Mouse (Mus musculus) lung, postnatal 10 days (tissue): ENCODE results near the gene Pacsin1.

ENCODE experiments used
- DNase-seq: peaks from one replicate; pipeline ENCODE4 v3.0.0; 2021

Gene Pacsin1

DNA sequence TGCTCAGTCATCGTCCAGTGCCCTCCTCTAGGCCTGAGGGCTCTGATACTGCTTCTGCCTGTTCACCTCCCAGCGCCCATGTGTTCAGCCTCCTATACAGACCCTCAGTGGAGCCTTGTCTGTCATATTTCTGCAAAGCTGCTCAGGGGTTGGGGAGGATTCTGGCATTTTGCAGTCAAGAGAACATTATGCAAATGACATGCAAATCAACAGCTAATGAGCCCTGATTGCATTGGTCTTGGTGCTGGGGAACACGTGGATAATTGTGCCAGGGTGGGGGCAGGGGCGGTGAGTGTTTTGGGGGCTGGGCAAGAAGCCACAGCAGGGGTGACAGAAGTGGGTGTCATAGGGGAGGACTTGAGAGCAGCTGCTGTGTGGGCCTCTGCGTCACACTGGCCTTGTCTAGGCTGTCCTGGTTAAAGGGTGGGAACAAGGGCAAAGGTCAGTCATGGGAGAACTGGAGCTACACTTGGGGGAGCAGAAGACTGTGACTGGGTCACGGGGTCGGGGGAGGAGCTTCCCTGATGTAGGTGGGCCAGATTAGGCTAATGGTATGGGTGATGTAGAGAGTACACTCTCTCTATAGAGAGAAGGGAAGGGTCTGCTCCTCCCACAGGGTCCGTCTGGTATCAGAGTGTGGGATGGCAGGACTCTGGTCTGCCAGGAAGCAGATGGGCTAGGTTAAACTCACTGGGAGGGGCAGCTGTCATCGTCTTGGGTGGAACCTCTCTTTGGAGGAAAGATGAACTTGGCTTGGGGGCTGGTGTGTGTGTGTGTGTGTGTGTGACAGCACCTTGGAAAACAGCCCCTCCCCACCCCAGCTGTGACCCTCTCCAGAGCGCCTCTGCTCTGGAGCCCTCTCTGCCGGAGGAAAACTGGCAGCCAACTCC, 23.9 kb downstream of the Pacsin1 start:
- peak; percentile 22 for DNase-seq

DNA sequence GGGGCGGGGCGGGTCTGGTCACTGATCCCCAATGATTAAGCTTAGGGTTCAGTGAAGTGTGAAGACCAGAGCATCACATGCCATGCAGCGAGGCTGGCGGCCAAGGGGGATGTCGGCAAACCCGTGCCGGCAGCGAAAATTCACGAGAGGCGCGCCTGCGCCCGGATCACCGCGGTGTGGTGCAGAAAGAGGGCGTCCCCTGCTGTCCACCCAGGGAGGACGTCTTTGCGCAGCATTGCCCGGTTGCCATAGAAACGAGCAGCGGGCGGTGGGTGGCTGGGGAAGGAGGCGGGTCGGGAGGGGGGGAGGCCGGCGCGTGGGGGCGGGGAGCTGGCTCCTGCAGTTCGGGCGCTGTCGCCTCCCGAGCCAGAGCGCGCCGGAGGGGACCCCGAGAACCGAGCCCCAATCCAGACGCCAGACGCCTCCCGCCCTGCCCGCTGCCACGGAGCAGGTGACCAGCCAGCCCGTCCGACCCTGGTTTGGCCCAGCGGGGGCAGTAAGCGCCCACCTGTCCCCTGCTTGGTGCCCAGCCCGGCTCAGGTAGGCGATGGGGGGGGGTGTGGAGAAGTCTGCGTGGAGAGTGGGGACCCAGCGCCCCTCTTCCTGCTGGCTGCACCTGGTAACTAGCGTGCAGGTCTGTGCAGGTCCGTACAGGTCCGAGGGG, 29.7 kb downstream of the Pacsin1 start:
- peak; percentile 74 for DNase-seq

DNA sequence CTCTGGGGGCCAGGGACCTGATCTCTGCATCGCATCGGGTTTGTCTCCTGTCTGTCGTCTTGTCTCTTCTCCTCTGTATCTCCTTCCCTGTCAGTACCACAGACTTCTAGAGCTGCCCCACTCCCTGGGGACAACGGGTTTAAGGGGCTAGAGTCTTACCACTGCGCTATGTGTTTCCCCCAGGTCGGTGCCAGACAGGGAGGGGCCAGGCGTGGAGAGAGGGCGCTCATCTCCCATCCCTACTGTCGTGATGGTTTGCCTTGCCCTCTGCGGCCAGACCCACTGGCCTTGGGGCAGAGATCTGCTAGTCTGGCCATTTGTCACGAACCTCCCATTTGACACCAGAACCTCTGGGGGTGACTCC, 30.2 kb downstream of the Pacsin1 start:
- no peak for DNase-seq

DNA sequence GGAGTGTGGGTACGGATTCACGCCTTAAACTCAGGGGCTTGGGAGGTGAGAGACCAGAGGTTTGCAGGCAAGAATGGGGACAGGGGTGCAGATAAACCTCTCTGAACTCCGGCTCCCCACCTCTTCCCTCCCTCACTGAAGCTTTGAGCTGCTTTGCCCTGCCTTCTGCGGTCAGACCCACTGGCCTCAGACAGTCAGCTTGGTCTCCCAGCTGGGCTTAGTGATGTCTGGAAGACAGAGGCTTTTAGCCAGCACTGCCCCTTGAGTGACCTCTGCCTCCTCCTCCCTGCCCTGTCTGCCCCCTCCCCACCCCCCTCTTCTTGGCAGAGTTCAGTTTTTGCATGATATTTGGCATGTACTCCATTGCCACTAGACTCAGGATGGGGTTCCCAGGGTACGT, 31.1 kb downstream of the Pacsin1 start:
- DNase-seq = no peak

DNA sequence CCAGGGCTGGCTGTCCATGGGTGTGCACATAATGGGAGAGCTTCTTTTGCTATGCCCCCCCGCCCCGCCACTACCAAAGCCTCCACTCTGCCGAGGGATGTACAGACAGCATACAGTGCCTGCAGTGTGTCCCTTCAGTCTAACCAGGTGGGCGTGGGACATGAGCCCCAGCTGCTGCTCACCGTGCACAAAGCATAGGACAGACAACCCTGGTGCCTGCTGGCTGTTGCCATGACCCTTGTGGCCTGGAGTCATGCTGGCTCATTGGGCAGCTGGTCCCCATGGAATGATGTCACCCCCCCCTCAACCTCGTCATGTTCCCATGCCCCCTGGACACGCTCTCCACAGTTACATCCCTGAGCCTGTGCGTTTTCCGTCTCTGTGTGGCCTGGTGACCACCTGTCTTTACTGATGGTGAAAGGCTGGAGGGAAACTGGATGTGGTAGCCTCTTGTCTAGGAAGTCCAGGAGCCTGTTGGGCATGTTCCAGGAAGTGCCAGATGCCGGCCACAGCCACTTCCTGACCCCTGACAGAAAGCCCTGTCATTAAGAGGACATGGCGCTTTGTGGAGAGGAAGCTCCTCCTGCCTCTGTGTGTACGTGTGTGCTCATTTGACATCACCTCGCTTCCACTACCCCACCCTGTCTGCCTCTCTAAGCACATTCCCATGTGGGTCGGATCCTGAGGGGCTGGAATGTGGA, 35.8 kb downstream of the Pacsin1 start:
- peak; percentile 31 for DNase-seq

DNA sequence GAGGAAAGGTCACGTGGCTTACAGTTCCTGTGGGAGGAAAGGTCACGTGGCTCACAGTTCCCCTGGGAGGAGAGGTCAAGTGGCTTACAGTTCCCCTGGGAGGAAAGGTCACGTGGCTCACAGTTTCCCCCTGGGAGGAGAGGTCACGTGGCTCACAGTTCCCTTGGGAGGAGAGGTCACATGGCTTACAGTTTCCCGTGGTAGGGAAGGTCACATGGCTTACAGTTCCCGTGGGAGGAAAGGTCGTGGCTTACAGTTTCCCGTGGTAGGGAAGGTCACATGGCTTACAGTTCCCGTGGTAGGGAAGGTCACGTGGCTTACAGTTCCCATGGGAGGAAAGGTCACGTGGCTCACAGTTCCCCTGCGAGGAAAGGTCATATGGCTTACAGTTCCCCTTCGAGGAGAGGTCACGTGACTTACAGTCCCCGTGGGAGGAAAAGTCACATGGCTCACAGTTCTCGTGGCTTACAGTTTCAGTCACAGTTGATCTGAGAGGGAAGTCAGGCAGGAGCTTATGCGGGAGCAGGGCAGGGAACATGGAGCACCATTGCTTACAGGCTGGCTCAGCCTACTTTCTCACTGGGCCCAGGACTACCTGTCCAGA, 44.4 kb downstream of the Pacsin1 start:
- DNase-seq = no peak

DNA sequence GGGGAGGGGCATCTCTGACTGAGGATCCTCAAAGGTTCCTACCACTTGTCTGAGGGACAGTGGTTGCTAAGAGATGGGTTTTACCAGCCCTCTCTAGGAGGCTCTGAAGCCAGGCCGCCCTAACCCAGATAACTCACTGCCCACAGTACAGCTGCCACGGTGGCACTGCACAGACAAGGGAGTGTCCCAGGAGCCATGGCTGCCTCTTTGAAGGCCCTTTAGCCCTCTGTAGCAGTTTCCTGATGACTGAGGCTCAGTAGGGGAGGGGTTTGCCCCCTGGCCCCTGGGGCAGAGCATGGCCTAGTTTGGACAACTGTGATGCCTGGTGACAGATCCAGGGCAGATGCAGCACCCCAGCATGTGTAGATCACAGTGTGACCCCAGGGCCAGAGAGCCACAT, 45.5 kb downstream of the Pacsin1 start:
- no peak for DNase-seq

DNA sequence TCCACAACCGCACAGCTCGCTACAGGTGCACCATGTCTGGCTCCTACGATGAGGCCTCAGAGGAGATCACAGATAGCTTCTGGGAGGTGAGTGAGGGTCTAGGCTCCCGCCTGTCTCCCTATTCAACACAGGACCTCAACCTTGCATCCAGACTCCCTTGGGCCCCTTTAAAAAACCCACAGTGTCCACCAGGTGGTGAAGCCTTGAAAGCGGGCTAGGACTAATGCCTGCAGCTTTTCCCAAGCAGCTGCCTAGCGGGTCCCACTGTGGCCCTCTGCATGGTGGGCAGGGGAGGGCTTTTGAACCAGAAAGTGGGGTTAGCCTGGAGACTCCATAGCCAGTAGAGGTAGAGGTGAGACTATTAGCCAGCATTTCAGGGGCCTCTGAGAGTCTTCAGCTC, 46.5 kb downstream of the Pacsin1 start:
- no peak for DNase-seq

DNA sequence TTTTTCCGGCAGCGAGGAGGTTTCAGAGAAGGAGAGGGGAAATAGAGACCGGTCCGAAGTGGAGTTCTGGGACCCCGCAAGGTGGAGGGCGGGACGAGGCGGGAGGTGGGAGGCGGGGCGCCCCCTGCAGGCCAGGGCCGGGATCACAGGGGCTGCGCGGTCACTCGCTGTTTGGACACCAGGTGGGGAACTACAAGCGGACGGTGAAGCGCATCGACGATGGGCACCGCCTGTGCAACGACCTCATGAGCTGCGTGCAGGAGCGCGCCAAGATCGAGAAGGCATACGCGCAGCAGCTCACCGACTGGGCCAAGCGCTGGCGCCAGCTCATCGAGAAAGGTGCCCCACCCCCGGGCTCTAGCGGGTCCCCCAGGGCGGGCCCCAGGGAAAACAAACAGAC, 47.2 kb downstream of the Pacsin1 start:
- peak; percentile 64 for DNase-seq

DNA sequence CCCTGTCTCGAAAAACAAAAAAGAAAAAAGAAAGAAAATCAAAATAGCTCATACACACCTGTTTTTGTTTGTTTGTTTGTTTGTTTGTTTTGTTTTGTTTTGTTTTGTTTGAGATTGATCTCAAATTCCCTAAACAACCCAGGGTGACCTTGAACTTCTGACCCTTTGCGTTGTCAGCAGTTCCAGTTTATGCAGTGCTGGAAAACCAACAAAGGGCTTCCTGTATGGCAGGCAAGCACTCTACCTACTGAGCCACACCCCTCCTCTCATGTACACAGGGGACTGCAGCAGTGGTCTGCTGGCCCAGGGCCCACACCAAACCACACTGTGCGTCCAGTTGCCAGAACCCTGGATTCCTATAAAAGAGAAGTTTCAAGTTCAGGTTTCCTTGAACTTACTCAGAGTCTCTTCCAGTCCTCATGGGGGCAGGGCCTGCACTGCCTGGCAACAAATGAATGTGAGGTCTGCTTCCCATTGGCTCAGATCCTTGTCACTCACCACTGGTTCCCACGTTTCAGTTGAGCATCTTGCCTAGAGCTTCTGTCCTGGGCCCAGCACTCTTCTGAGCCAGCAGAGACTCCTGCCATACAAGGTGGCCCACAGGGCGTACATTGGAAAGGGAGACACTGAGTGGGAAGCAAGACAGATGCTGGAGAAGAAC, 48.8 kb downstream of the Pacsin1 start:
- peak; percentile 57 for DNase-seq

DNA sequence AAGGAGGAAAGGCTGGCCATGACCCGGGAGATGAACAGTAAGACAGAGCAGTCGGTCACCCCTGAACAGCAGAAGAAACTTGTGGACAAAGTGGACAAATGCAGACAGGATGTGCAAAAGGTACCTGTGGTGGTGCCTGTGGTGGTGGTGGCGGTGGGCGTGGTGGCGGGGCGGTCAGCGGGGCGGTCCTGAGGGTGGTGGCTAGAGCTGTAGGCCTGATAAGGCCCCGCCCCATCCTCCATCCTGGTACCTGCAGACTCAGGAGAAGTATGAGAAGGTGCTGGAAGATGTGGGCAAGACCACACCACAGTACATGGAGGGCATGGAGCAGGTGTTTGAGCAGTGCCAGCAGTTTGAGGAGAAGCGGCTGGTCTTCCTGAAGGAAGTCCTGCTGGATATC, 50.4 kb downstream of the Pacsin1 start:
- no peak for DNase-seq

DNA sequence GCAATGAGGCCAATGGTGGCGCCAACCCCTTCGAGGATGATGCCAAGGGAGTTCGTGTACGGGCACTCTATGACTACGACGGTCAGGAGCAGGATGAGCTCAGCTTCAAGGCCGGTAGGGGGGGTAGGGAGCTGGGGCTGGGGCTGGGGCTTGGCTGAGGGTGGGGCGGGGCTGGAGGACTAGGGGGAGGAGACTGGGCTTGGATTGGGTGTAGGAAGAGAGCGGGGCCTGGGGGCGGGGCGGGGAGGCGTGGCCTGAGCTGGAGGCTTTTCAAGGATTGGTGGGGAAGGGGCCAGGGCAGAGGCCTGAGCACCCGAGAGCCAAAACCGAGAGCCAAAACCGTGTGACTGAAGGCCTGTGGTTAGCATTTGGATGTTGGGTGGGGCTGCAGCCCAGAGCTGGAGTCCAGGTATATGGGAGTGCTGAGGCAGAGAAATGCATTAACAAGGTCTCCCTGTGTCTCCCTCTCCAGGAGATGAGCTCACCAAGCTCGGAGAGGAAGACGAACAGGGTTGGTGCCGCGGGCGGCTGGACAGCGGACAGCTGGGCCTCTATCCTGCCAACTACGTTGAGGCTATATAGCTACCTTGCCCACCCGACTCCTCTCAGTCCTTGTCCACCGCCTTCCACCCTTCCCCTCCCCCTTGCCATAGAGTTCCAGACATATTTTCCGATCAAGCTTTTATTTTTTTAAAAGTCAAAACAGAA, 52.8 kb downstream of the Pacsin1 start:
- peak; percentile 93 for DNase-seq

DNA sequence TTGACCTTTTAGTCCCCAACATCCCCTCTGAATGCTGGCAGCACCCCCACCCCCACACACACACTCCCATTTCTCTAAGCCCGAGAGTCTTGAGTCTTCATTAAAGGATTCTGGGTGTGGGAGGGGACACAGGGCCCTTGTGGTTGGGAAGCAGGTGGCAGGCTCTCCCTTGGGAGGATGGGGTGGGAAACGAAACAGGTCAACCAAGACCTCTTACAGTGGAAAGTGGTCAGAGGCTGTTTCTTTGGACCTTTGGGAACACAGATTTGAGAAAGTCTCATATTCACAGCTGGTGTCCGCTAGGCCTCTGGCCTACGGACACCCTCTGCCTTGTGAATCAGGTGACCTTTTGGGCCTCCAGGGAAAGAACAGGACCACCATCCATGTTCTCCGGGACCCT, 54.3 kb downstream of the Pacsin1 start:
- no peak for DNase-seq

DNA sequence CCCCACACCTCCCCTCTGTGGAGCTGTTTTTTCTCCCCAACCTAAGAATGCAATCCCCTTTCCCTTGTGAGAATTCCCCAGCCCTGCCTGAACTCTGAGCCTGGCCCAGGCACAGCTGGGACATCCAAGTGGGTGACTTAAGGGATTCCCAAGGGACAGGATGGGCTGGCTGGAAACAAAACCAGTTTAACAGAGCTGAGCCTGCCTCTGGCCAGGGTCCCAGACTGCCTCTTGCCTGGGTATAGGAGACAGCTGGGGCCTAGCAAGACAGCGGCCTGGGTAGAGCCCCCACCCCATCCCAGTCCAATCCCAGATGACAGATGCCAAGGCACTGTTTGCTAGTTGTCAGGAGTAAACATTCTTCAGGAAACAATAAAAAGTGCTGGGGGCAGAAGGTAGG, 57.5 kb downstream of the Pacsin1 start:
- peak; percentile 78 for DNase-seq

DNA sequence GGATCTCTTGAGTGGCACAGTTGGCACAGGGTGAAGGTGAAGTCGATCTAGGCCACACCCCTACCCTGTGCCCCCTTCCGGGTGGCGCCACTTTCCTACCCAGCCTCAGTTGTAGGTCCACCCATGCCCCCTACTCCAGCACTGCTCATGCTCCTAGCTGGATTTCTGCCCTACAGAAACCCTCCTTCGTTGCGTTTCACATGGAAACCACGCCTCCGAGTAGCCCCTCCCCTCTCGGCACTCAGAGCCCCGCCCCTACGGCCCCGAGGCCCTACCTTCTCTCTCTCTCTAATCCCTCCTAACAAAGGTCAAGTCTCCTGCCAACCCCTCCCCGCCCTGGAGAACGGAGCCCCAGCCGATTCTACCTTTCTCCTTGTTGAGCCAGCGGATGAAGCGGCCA, 61.5 kb downstream of the Pacsin1 start:
- peak; percentile 55 for DNase-seq

DNA sequence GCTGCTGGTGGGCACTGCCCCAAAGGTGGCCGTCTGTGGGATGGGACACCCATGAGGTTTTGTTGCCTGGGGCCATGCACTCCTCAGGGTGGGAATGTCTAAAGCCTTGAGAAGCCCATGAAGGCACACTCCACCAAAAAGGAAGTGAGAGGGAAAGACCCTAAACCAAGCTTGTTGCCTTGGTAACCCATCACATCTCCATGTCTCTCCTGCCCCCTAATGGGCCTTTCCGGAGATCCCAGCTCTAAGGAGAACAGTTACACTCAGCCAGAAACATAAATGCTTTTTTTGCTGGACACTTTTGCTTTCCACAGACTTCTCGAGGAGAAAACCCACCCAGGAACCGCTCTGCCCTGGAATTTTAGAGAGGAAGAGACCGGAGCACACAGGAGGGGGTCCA, 62.9 kb downstream of the Pacsin1 start:
- peak; percentile 43 for DNase-seq

DNA sequence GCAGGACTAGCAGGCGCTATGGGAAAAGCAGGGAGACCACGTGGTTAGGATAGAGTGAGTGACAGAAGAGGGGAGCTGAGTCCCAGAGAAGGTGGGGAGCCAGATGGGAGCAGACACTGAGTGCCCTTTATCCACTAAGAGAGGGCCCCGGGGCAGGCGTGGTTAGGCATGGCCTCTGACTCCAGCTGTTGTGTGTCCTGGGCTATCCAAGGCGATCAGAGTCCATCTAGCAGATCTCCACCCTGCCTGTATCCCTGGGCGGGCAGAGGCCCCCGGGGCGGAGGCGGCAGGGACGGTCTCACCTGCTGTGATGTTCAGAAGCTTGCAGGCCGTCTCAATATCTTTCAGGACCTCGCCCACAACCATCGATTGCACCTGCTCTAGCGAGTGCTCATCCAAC, 64.4 kb downstream of the Pacsin1 start:
- DNase-seq = no peak

DNA sequence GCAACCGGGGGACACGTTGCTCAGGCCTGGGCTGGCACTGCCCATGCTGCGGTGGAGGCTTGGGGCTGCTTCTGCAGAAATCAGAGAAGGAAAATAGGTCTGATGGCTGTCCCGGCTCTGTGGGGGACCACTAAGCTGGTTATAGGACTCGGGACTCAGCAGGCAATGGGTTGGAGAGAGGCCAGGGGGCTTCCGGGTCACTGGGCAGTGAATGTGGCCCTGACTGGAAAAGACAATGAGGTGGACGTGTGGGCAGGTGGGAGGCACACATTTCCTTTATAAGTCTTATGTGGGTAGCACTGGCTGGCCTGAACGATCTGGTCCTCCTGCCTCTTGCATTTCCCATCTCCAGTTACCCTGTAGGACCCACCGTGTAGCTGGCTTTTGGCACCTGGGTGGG, 65.0 kb downstream of the Pacsin1 start:
- DNase-seq = no peak

DNA sequence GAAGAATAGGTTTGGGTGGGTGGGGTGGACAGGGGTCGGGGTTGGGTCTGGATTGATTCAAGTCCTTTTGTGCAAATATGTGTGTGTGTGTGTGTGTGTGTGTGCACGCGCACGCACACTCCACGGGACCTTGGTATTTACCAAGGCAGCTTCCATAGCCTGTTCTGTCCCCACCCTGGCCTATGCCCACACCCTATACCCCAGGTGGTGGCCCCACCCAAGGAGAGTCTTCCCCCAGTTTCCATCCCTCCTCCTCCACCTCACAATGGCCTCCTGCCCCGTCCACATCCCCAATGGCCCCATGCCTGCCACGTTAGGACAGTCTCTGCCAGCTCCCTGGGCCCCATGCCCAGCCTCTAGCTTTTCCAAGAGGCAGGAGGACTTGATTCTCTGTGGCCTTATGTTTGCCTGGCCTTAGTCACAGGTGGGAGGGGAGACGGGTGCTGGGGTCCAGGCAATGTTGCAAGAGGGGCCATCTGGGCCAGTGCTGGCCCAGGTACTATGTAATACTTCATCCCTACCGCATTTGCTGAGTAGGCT, 65.9 kb downstream of the Pacsin1 start:
- DNase-seq = no peak

DNA sequence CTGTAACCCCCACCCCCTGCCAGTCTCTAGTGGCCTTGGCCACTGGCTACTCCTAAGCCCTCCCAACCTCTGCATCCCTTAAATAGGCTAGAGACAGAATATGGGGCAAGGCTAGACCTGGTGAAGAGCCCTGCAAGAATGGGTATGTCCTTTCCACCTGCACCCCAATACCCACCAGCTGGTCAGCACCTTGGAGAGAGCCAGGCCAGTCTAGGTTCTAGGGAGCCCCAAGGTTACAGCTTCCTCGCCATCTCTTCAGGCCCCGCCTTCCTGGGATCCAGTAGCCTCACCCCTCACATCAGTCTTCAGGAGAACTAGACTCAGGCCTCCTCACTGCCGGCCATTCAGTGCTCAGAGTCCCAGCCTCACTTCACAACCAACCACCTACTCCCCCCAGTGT, 69.0 kb downstream of the Pacsin1 start:
- no peak for DNase-seq

DNA sequence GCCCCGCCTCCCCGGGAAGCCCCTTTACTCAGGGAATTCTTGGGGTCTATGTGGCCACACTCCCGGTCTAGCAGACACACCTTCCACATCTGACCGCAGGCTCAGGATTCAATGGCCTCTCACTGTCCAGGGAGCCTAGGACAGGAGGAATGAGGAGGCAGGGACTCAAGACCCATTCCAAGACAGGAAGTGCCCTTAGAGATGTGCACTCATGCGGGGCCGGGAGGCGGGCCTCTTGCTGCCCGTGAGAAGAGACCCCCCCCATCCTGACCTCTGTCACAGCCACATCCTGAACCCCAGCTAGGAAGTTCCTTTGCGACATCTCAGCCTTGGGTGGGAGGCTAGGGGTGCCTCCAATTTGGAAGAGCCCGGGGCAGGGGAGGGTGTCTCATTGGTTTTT, 69.7 kb downstream of the Pacsin1 start:
- no peak for DNase-seq

DNA sequence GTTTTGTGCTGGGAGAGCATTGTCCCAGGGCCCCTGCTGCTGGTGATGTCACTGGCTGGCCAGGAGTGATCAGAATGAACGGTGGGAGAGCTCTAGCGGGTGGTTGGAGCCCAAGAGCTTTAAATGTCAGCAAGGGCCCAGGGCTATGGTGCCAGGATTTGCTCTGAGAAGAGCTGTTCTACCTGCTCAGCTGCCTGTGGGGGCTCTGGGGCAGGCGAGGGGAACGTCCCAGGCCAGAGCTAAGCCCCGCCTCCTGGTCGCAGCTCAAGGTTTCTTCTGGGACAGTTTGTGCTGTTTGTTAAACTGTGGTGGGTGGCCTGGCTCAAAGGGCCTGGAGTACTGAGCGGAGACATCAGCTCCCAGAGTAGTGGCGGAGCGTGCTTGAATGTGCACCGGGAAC, 70.1 kb downstream of the Pacsin1 start:
- DNase-seq = peak; percentile 31
